Mouse (Mus musculus) lung, postnatal 14 days (tissue): ENCODE data around the gene Cldn8.

Experiments
- DNase-seq: peaks from one replicate; pipeline ENCODE4 v3.0.0; 2021

The Cldn8 gene

DNA sequence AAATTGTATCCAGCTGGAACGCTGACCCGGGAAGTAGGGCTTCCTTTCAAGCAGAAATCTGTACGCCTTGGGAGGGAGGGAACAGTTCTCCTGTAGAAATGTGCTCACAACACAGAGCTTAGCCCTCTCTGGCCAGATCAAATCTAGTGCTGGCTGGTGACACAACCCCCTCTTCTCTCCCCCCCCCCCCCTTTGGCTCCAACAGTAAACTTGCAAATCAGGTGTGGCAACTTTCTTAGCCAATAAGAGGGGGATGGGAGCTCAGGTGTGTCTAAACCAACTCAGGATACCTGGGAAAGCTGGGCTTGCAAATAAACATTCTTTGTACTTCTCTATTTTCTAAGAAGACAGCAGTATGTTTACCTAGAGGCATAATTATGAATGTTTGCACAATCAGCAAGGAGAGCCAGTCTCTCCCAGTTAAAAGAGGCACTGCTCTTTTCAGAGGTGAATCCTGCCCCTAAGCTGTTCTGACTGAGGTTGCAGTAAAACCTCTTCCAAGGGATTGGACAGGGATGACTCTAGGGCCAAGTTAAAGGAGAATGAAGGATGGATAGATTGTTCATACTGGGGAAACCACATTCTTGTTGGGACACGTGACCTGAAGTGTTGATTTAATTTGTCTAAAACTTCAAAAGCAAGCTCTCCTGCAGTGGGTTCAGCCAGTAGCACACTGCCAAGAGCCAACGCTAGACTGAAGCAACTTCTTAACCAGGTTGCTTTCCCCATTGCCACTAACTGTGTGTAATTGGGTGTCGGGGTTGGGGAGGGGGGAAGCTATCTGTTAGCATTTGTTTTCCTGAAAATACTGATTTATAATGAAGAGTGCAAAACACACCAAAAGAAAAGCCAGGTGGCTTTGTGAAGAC, at the start of gene Cldn8:
Cldn8 (minus strand) TSS at position 139 of the 869 bp plus-strand sequence.
- DNase-seq: peak; percentile 51

DNA sequence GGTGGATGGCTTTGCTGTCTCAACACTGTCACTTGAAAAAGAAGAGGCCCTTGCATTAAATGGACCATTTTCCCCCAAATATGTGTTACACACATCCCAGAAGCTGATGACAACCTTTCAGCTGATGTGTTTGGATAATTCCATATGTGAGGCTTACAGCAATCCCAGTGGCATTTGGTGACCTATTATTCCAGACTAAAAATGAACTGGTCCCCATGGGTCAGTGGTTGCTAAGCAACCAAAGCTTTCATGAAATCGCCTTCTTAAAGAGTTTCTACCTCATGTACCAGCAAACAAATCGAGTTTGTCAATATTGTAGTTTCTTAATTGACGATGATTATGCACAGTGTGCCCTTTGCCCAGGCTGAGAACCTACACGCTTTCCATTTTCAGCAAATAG, 49.7 kb upstream of the Cldn8 start:
- no peak for DNase-seq

DNA sequence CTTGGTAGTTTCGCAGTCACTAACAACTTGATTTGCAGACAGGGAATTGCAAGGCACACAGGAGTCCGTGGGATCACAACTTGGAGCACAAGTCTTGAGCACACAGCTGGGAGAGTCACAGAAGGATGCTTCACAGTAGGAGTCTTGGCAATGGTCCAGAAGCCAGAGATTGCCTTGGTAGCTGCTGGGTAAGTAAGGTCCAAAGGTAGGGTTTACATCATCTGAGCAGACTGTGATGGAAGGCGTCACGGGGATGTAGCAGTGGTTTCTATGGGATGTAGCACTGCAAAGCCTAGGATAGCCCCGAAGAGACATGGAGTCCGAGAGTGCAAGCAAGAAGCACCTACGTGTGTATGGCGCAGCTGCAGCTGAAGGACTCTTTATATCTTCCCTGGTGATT, 48.9 kb upstream of the Cldn8 start, which contains the start of gene Krtap24-1:
Krtap24-1 (minus strand) TSS at position 358 of the 400 bp plus-strand sequence.
- no peak for DNase-seq

DNA sequence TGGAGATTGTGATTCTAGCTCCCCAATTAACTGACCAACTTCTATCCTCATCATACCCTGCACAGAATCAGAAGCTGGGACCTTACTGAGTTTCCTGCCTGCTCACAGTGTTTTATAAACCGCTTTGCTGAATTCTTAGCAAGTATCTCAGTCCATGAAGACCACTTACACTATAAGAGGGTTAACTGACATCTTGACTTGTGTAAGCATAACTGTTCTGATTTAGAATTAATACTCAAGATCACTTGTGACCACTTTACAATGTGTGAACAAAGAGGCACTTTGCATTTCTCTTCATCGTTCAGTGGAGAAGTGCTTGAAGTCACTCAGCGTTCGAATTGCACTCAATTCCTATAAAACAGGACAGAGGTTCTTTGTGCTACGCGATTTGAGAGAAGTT, 41.6 kb upstream of the Cldn8 start:
- no peak for DNase-seq

DNA sequence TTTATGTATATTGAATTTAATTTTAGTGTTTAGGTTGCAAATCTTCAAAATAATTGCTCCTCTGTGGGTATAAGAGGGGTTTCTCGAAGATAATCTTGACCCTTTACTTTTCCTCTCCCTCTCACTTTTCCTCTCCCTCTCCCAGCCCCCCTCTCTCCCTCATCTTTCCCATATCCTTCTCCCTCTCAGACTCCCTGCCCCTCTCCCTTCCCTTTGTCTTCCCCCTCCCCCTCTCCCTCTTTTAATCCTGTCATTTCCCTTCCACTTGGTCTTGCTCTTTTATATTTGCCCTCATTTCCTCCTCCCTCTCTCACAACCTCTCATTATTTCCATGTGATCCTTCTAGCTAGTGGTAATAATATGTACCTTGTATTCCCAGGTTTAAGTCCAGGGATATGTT, 39.5 kb upstream of the Cldn8 start:
- no peak for DNase-seq

DNA sequence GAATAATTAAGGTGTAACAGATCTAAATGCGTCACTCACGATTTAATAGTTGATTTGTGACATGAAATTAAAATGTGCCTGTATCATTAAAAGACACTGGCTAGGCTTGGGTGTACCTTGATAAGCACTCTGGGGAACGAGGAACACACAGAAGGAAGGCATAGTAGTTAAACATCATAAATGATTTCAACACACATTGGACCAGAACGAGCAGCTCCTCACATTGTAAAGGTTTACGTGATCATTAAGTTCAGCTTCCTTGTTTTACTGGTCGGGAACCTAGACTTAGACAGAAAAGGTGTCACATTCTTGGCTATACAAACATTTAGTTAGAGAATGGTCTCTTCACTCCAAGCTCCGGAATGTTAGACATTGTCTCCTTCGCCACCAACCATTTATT, 37.3 kb upstream of the Cldn8 start:
- no peak for DNase-seq

DNA sequence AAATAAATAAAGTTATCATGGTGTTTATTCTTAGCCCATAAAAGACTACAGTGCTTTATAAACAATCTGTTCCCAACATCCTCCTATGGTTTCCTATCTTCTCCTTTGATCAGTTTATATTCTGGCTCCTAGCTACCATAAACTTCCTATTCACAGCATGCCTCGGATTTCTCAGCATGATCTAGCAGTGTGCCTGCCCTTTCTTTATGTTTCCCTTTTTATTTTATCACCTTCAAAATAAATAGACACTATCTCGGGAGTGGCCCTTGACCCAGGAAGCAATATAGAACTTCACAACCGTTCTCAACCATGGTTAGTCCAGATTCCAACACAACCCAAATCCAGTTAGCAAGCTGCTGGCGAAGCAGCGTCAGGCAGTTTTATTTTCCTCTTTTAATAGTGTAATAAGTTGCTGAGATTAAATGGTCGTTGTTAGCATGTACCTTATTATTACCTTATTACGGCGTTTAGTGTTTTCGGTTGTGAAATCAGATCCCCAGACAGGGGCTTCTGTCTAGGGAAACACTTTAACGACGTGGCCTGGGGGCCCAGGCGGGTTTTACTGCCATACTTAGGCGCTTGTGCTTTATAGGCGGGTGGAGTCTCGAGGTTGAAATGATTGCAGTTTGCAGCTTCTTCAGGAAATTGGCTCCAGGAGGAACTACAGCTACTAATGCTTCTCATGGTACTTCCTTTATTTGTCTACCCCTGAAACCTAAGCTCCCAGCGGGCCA, 36.7 kb upstream of the Cldn8 start:
- no peak for DNase-seq

DNA sequence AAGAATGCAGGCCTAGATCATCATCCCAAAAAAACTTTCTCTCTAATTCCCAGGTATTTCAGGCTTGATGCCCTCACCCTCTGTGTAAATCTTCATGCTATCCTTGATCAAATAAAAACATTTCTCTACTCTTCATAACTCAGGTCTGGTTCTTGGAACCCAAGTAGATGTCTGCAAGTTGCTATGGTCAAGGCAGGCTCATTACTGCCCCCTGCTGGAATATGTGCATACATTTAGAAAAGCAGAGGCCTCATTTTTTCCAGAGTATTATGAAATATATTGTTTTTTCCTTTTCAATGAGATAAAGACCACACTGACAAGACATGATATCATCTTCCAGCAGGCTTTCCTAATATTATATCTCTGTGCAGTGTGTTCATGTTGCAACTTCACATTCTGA, 29.8 kb upstream of the Cldn8 start:
- DNase-seq: peak; percentile 6

DNA sequence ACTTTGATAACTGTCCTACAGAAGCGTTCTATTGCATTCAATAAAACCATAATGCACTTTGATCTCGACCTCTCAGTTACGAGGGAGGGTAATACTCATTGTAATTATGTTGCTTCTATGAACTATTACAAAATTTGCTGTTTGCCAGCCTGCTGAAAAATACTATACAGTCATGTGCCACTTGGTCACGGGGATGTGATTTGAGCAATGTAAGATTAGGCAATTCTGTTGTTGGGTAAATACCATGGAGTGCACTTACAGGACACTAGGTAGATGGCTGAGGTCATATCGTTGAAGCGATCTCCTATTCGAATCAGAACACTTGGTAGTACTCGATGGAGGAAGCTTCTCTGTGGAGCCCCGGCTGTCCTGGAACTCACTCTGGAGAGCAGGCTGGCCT, 20.4 kb upstream of the Cldn8 start:
- no peak for DNase-seq

DNA sequence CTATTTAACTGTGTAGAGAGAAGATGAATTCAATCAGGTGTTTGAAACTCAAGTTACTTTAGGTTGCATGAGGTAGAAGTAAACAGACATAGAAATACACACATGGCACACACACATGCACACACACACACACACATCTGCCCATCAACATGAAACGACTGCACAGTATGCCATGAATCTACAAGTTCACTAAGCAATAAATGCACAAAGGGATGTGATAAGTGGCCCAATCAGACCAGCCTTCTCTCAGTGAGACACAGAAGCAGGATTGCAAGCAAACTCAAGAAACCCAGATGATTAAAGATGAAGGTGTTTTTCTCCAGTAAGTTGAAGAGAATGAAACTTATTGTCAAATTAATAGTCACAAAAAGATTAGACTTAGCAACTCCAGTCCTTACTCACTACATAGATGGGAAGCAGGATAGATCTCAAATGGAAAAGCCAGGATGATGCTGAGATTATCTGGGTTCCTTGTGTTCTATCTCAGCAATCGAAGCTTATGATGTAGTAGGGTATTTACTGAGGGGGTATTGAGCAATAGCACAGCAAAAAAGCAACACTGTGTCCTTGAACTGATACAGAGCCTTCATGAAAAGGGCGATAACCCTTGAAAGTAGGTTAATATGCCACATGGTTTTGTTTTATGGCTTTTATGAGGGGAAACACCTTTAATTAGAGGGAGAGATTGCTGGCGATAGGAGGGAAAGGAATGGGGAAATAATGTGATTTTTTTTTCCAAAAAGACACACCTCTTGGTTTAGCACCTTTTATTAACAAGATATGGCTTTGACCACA, 13.1 kb upstream of the Cldn8 start:
- no peak for DNase-seq

DNA sequence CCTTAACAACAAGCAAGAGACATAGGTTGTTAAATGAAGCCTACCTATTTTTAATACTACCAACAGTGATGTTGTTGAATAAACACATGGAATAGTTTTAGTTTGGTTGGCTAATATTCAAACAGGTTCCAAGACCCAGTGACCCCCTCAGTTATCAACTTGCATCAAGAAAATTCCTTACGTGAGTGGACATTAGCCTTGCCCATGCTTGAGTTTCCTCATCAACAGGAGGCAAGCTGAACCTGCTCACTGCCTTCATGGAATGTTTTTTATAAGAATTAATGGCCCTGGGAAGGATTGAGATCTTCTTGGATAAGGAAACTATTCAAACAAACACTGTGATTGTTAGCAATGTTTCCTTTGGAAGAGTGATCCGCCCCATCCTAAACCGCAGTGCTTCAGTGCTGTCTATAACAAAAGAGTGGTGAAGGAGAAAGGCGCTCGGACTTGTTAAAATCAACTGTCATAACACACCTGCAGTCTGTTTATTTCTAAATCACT, 10.0 kb upstream of the Cldn8 start:
- no peak for DNase-seq

DNA sequence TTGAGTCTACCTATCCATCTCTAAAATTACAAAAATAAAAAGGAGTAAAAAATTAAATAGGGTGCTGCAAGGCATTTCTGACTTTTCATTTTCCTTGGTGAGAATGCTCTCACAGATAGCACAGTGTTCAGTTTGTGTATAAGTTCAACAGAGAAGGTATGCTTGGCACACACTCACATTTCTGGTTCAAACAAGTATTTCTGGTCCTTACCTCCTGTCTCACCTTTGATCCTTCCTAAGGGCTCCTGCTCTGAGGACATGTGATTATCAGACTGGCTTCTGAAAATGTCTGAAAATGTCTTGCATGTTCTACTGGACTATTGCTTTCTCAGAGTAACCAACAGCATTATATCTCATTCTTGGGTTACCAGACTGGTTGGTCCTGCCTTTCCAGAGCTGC, 7.2 kb upstream of the Cldn8 start:
- DNase-seq: no peak

DNA sequence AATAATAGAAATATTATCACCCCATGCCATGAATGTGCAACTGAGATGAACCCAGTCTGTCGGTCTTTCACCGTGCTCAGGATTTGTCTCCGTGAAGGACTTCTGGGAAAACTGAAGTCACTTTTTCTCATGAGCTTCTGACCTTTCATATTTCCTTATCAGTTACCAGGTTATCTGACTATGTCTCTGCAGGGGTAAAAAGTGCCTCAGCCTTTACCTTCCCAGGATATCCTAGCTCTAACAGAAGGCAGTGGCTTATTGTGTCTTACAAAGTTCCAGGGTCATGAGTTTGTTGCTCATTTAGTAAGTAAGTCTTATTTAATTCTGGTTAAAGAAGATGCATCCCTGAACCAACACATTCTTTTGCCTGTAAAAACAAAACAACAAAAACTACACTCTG, 6.7 kb upstream of the Cldn8 start:
- no peak for DNase-seq

DNA sequence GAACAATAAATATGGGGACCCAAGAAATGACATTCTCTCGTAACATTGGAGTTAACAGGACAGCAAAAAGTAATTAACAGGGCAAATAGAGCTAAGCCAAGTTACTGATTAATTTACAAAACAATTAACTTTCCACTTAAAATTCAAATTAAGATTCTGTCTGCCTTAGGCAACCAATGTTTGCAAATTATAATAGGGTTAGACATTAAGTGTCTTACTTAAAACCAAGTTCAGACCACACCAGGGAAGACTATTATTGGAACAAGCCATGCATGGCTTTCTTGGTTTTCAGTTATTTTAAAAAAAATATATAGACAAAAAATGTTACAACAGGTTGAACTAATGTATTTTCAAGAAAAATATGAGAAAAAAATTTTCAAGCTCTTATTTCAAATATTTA, 6.1 kb upstream of the Cldn8 start:
- no peak for DNase-seq

DNA sequence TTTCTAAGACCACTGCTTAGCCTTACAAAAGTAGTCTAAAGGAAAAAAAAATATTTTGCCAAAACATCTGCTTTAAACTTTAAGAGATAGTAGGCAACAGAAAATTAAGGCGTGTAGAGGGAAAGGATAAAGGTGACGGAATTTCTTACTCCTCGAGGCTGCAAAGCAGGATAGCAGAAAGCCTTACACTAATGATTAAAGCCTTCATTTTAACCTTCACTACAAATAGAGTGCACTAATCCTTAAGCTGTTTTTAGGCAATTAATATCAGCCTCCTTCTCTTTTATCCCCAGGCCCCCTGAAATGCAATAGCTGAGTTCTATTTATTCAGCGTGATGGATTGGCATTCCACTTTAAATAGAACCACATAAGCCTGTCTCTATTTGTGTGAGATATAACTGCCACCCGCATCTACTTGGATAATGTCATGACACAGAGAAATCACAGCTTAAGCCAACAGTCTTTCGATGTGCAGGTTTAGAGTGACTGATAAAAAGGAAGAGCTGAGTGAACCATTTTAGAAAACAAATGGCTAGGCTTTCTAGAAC, 1.3 kb downstream of the Cldn8 start:
- DNase-seq: no peak

DNA sequence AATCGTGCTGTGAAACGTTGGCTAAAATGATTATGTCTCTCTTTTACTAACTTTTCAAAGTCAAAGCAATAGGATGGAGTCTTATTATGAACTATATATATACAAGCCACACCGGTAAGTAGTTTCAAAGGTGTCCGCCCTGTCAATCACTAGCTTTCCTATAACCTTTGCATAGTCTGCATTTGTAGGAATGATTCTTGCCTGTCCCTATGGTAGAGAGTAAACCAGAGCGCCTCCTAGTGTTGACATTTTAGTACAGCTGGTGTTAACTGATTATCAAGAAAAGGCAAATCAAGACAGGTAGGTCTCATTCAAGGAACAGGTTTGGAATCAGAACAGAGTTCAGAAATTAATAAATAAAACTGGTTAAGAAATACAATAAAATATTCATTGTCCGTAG, 20.5 kb downstream of the Cldn8 start:
- peak; percentile 35 for DNase-seq

DNA sequence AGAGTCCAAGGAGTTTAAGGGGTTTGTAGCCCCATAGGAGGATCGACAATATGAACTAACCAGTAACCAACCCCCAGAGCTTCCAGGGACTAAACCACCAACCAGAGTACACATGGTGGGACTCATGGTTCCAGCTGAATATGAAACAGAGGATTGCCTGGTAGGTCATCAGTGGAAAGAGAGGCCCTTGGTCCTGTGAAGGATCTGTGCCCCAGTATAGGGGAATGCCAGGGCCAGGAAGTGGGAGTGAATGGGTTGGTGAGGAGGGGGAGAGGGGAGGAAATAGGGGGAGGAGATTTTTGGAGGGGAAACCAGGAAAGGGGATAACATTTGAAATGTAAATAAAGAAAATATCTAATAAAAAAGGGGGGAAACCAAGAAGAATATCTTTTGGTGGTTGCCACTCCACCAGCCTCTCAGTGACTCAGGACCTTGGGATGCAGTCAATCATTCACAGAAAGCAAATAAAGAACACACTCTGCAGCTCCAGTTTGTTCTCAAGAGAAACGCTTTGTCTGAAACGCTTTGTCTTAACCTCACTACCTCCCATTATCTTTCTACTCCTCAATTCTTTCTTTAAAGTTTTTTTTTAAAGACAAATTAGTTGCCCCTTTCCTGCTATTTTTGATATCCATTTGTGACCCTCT, 23.0 kb downstream of the Cldn8 start:
- DNase-seq: no peak

DNA sequence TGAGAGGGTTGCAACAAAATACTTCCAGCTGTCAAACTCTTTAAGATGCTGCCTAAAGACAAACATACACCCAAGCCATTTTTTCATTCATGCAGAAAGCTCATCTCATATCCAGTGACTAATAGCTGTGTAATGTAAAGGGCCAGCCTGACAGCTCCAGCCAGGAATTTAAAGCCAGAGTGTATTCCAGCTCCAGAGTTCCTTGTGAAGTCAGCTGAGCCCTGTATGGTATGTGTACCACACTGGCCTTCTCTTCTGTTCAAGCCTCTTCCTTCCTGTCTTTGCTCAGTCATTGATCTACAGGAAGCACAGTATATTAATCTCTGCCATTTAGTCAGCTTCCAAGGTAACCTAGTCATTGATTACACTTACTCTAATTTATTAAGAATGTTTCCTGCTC, 51.6 kb downstream of the Cldn8 start:
- no peak for DNase-seq
